Mouse (Mus musculus) adrenal gland, adult 10 weeks (tissue): ENCODE data around the gene Olfr206. TPM values are rescaled to one million over a fixed set of nuclear protein-coding genes. Genes with fewer than 3 reads are reported as not detected.

Source experiments
- polyA plus RNA-seq: library from polyadenylated mRNA; stranded (reverse); fragments of 350-450 nt; fragmentation: Illumina TruSeq; extraction: RNeasy Lipid Tissue Mini Kit (QIAGEN cat#74804); gene quantifications from one replicate; pipeline ENCODE4 v1.2.3, GENCODE M21; 2014; ENCODE audit warnings: low read depth, low replicate concordance

The Olfr206 gene
- not detected for polyA plus RNA-seq

GRCm38 (mm10) chr16:59349146-59349545 is at the start of gene Olfr206:
Olfr206 (minus strand) TSS chr16:59349246.

GRCm38 (mm10) chr16:59363893-59364292 is 14.8 kb upstream of the Olfr206 start, which contains the start of gene Olfr209:
Olfr209 (minus strand) TSS chr16:59363993.

GRCm38 (mm10) chr16:59331038-59331437 is 18.0 kb downstream of the Olfr206 start, which contains the start of gene Olfr205:
Olfr205 (minus strand) TSS chr16:59331138.

GRCm38 (mm10) chr16:59318148-59318547 is 30.9 kb downstream of the Olfr206 start, which contains the start of gene Olfr204:
Olfr204 (minus strand) TSS chr16:59318248.

GRCm38 (mm10) chr16:59298581-59298980 is 50.5 kb downstream of the Olfr206 start, which contains the start of gene Olfr203:
Olfr203 (plus strand) TSS chr16:59298881.

Other genes with a start within 250 kb of the Olfr206 start
- not detected for gene Olfr193, start 237.4 kb downstream of the Olfr206 start, polyA plus RNA-seq
- gene Olfr194, start 228.2 kb downstream of the Olfr206 start, polyA plus RNA-seq: not detected
- gene Olfr195, start 202.2 kb downstream of the Olfr206 start, polyA plus RNA-seq: not detected
- gene Olfr196, start 178.8 kb downstream of the Olfr206 start, polyA plus RNA-seq: not detected
- gene Olfr198, start 145.7 kb downstream of the Olfr206 start, polyA plus RNA-seq: not detected
- not detected for gene Olfr199, start 129.5 kb downstream of the Olfr206 start, polyA plus RNA-seq
- not detected for gene Olfr201, start 76.6 kb downstream of the Olfr206 start, polyA plus RNA-seq
- gene Olfr202, start 62.5 kb downstream of the Olfr206 start, polyA plus RNA-seq: not detected
- not detected for gene Olfr203, start 50.4 kb downstream of the Olfr206 start, polyA plus RNA-seq
- not detected for gene Olfr204, start 31.0 kb downstream of the Olfr206 start, polyA plus RNA-seq
- gene Olfr205, start 18.1 kb downstream of the Olfr206 start, polyA plus RNA-seq: not detected
- not detected for gene Olfr209, start 14.7 kb upstream of the Olfr206 start, polyA plus RNA-seq
- gene Gabrr3, start 58.1 kb upstream of the Olfr206 start, polyA plus RNA-seq: not detected
- 40.1 TPM for gene Riox2, start 122.5 kb upstream of the Olfr206 start, polyA plus RNA-seq